Mouse (Mus musculus) C2C12 (cell line): ENCODE measurements at regions not wholly inside any gene's neighbourhood (a gene's known extent, or its start where the extent isn't known, plus 50 kb on each side); places are given as distances from the start of the nearest gene placed in this dataset.

ENCODE experiments used
- CEBPB ChIP-seq: IDR thresholded peaks from one replicate; pipeline ENCODE4 v1.6.1; 2011; ENCODE audit warnings: low read depth, mild to moderate bottlenecking, control low read depth, moderate library complexity
- CTCF ChIP-seq: IDR thresholded peaks from one replicate; pipeline ENCODE4 v1.5.1; 2011; ENCODE audit not compliant: control insufficient read depth, insufficient read depth, insufficient read length
- MAX ChIP-seq: IDR thresholded peaks from one replicate; pipeline ENCODE4 v1.6.1; 2011; ENCODE audit warnings: mild to moderate bottlenecking, control low read depth

GRCm38 (mm10) chr10:48425501-48425900, 1363.1 kb downstream of the Grik2 start:
- TF ChIP-seq MAX: no peak
- no peak for TF ChIP-seq CTCF
- TF ChIP-seq CEBPB: no peak
